Mouse (Mus musculus) monocyte, adult 5-6 weeks (primary cell): ENCODE data around the gene BC016579. TPM values are rescaled to one million over a fixed set of nuclear protein-coding genes. Genes with fewer than 3 reads are reported as not detected.

Source experiments
- ATAC-seq: fragments of 153-309, 156-312 bp; replicated peaks from 2 replicates; pipeline ENCODE4 v1.8.0; 2017; ENCODE audit warnings: mild to moderate bottlenecking; ENCODE audit not compliant: low TSS enrichment, insufficient number of reproducible peaks, severe bottlenecking, poor library complexity, low FRiP score
- total RNA-seq: library from RNA; stranded (forward); fragments of 200-1000, 200-491, 200-594 nt; gene quantifications from 3 replicates; pipeline ENCODE4 v1.2.3, GENCODE M21; 2017

BC016579 gene
- total RNA-seq, 1 experiment from 2014 or later, result not detected

GRCm38 (mm10) chr16:45593656-45594055 is 60.2 kb downstream of the BC016579 start:
- ATAC-seq, result no peak

GRCm38 (mm10) chr16:45582512-45582911 is 71.4 kb downstream of the BC016579 start:
- ATAC-seq, result no peak

GRCm38 (mm10) chr16:45579883-45580282 is 74.0 kb downstream of the BC016579 start:
- ATAC-seq, result no peak

Other genes with a start within 250 kb of the BC016579 start
- gene Cd200, start 245.0 kb downstream of the BC016579 start, total RNA-seq, result 0.86 to 7.4 TPM (median 2.3 TPM) in 3 replicates
- gene Gm609, start 161.1 kb downstream of the BC016579 start, total RNA-seq, result not detected in 3 replicates
- gene Gm17783, start 122.0 kb downstream of the BC016579 start, total RNA-seq, result not detected in 3 replicates
- not detected in 3 replicates for gene Slc9c1, start 118.8 kb downstream of the BC016579 start, total RNA-seq
- gene Gcsam, start 43.7 kb downstream of the BC016579 start, total RNA-seq, result 0.58 TPM in 1 of 3 replicates, not detected in the others
- gene Tmprss7, start 39.6 kb upstream of the BC016579 start, total RNA-seq, result not detected in 3 replicates
- gene Tagln3, start 70.5 kb upstream of the BC016579 start, total RNA-seq, result not detected in 3 replicates
- 19.0 to 34.7 TPM (median 24.2 TPM) in 3 replicates for gene Abhd10, start 88.9 kb upstream of the BC016579 start, total RNA-seq